Mouse (Mus musculus) forelimb bud, embryonic 11.5 days (tissue): ENCODE results near the gene Nuf2.
"Not testable (repeated sequence)": the region's sequence is repeated elsewhere in the genome, so short reads cannot be mapped to it uniquely, and the experiment has no call there.

Experiments used
- DNase-seq: peaks from one replicate; pipeline ENCODE4 v3.0.0-alpha.2; 2012; ENCODE audit warnings: low read depth, low spot score

Gene Nuf2

GRCm38 (mm10) chr1:169530876-169531701 lies at the start of gene Nuf2:
Gene Nuf2, minus strand, starts transcription at chr1:169531464.
- peak; percentile 99 for DNase-seq

- DNase-seq = no peak
Measured at GRCm38 (mm10) chr1:169579572-169579971, 48.3 kb upstream of the Nuf2 start.

GRCm38 (mm10) chr1:169574136-169574535 lies 42.9 kb upstream of the Nuf2 start:
- DNase-seq = no peak

- no peak for DNase-seq
Measured at GRCm38 (mm10) chr1:169555621-169556020, 24.4 kb upstream of the Nuf2 start.

- DNase-seq = no peak
Measured at GRCm38 (mm10) chr1:169555019-169555418, 23.8 kb upstream of the Nuf2 start.

- DNase-seq = no peak
Measured at GRCm38 (mm10) chr1:169553446-169553845, 22.2 kb upstream of the Nuf2 start.

GRCm38 (mm10) chr1:169540415-169540814 lies 9.2 kb upstream of the Nuf2 start:
- no peak for DNase-seq

- peak; percentile 49 for DNase-seq
Measured at GRCm38 (mm10) chr1:169531702-169532535, 655 bp upstream of the Nuf2 start.

- no peak for DNase-seq
Measured at GRCm38 (mm10) chr1:169529996-169530518, 1.2 kb downstream of the Nuf2 start.

- no peak for DNase-seq
Measured at GRCm38 (mm10) chr1:169526006-169526680, 5.1 kb downstream of the Nuf2 start.

- no peak for DNase-seq
Measured at GRCm38 (mm10) chr1:169519337-169519736, 11.9 kb downstream of the Nuf2 start.

GRCm38 (mm10) chr1:169517899-169518517 lies 13.3 kb downstream of the Nuf2 start:
- not testable (repeated sequence) for DNase-seq

GRCm38 (mm10) chr1:169517376-169517892 lies 13.8 kb downstream of the Nuf2 start:
- DNase-seq = peak; percentile 7

GRCm38 (mm10) chr1:169506354-169506753 lies 24.9 kb downstream of the Nuf2 start:
- no peak for DNase-seq

- no peak for DNase-seq
Measured at GRCm38 (mm10) chr1:169502876-169503275, 28.4 kb downstream of the Nuf2 start.

GRCm38 (mm10) chr1:169495621-169496020 lies 35.6 kb downstream of the Nuf2 start:
- peak; percentile 40 for DNase-seq

- DNase-seq = no peak
Measured at GRCm38 (mm10) chr1:169491561-169491960, 39.7 kb downstream of the Nuf2 start.

- no peak for DNase-seq
Measured at GRCm38 (mm10) chr1:169485408-169485885, 45.8 kb downstream of the Nuf2 start.

GRCm38 (mm10) chr1:169484565-169484964 lies 46.7 kb downstream of the Nuf2 start:
- peak; percentile 59 for DNase-seq

GRCm38 (mm10) chr1:169482596-169483335 lies 48.5 kb downstream of the Nuf2 start:
- DNase-seq = no peak
